Mouse (Mus musculus): ENCODE results near the gene Capn15. TPM values are rescaled to one million over a fixed set of nuclear protein-coding genes. Genes with fewer than 3 reads are reported as not detected.

The Capn15 gene
- total RNA-seq (2022): 10 to 100 TPM; 20.1 to 34.6 (median 24.9) TPM

DNA sequence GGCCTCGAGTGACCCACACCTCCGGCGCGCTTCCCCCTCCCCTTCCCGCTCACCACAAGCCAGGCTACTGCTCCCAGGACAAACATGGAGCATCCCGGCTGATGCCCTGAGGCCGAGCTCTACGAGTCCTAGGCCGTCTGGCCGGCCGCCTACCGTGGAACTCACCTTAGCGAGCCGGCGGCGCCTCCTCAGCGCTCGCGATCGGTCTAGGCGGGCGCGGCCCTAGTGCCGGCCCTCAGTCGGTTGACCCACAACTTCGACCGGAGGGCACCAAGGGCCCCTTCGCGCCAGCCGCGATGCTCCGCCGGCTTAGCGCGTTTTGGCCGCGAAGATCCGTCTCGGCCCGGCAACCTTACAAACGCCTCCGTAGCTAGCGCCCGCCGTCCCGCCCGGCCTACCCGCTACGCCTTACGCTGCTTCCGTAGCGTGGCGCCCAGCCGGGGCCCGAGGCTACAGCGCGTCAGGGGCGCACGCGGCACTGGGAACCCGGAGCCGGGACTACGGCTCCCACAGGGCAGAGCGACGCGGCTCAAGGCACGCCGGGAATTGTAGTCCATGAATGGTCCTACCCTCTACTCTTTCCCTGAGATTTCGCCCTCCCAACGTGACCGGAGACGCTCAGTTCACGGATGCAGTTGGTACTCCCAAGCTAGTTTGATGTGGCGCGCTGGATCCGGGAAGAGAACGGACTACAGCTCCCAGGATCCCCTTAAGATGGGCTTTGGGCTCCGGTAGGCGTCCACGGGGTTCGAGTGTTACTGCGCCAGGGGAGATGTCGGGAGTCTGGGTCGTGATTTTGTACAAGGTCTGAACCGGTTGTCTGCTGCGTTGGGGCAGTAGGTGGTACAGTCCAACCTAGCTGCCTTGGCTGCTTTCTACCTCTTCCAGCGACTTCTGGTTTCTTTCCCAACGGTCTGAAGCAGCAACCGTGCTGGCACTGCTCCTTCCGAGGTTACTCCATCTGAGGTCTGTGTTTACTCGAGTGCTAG is at the start of gene Capn15:
TSS of gene Capn15 (minus strand) at position 491 of the 989 bp plus-strand sequence.
- peak; percentile 95 for DNase-seq

GRCm38 (mm10) chr17:26032037-26032436 is 46.4 kb upstream of the Capn15 start:
- no peak for DNase-seq

GRCm38 (mm10) chr17:26031583-26031982 is 46.0 kb upstream of the Capn15 start:
- DNase-seq: no peak

GRCm38 (mm10) chr17:26028261-26028660 is 42.7 kb upstream of the Capn15 start:
- no peak for DNase-seq

GRCm38 (mm10) chr17:26024674-26025073 is 39.1 kb upstream of the Capn15 start:
- no peak for DNase-seq

DNA sequence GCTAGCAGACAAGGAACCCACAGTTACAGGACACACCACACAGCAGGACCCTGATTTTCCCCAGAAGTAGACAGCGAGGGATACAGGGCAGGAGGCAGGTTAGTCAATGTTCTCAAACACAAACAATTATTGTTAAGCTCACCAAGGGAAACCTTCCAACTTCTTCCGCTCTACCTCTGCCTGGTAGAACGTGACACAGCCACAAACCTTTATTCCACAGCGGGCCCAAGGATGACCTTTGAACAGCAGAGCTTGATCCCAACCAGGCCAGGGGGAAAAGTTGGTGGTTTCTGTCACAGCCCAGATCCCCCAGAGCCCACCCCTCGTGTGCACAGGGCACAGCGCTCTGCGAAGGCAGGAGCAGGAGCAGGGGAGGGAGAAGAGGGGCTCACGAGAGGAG is 38.4 kb upstream of the Capn15 start:
- no peak for DNase-seq

GRCm38 (mm10) chr17:26023181-26023580 is 37.6 kb upstream of the Capn15 start:
- no peak for DNase-seq

GRCm38 (mm10) chr17:26021728-26022341 is 36.2 kb upstream of the Capn15 start:
- no peak for DNase-seq

GRCm38 (mm10) chr17:26020848-26021347 is 35.3 kb upstream of the Capn15 start:
- no peak for DNase-seq

GRCm38 (mm10) chr17:26018388-26018787 is 32.8 kb upstream of the Capn15 start:
- no peak for DNase-seq

GRCm38 (mm10) chr17:26017949-26018348 is 32.4 kb upstream of the Capn15 start:
- no peak for DNase-seq

- no peak for DNase-seq
Observed at GRCm38 (mm10) chr17:26017021-26017420, 31.4 kb upstream of the Capn15 start.

- no peak for DNase-seq
Observed at GRCm38 (mm10) chr17:26013711-26014110, 28.1 kb upstream of the Capn15 start.

- peak; percentile 68 for DNase-seq
Observed at GRCm38 (mm10) chr17:26011841-26012460, 26.4 kb upstream of the Capn15 start.

DNA sequence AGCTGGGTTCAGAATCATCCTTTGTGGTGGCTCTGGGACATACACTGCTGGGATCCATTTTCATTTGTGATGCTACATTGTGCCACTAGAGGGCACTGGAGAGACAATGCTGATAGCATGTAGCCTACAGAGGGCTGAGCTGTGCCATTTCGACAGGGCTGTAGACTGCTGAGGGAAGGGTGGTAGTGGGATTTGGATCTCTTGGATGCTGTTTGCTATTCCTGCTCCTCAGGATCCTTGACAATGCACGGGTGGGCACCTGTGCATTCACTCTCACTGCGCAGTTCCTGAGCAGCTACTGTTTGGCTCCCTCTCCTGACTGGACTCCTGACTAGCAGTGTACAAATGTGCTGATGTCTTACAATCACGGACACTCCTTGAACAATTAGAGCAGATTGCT is 23.9 kb upstream of the Capn15 start:
- peak; percentile 54 for DNase-seq

- no peak for DNase-seq
Observed at GRCm38 (mm10) chr17:26008787-26009186, 23.2 kb upstream of the Capn15 start.

DNA sequence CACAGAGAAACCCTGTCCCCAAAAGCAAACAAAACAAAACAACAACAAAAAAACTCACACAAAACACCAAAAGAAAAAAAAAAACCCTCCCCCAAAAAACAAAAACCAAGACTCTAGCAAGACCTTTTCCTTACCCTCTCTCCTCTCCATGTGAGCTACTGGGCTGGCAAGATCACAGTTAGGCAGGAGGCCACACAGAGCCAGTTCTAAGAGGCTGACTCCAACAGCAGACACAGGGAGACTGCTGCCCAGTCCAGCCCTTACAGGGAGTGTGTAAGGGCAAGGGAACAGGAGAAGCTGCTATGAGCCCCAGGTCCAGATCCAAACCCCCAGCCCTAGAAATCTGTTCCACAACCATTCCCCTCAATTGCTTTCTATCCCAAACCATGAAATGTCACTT is 22.7 kb upstream of the Capn15 start:
- DNase-seq: no peak

- no peak for DNase-seq
Observed at GRCm38 (mm10) chr17:26007646-26008045, 22.1 kb upstream of the Capn15 start.

- no peak for DNase-seq
Observed at GRCm38 (mm10) chr17:26005731-26006450, 20.3 kb upstream of the Capn15 start.

- DNase-seq: no peak
Observed at GRCm38 (mm10) chr17:26004711-26005110, 19.1 kb upstream of the Capn15 start.

DNA sequence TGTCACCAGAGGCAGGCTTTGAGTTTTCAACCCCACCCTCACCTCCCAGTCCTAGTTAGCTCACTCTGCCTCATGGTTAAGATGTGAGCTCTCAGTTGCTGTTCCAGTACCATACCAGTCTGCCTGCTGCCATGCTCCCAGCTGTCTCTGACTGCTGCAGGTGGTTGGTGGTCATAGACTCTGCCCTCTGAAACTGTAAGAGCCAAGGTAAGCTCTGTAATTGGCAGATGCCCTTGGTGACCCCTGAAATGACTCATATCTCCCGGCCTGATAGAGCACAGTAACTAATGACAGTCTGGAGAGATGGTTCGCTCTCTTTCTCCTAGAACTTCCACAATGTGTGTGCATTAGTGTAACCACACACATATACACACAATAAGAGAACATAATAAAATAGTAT is 18.3 kb upstream of the Capn15 start:
- no peak for DNase-seq

DNA sequence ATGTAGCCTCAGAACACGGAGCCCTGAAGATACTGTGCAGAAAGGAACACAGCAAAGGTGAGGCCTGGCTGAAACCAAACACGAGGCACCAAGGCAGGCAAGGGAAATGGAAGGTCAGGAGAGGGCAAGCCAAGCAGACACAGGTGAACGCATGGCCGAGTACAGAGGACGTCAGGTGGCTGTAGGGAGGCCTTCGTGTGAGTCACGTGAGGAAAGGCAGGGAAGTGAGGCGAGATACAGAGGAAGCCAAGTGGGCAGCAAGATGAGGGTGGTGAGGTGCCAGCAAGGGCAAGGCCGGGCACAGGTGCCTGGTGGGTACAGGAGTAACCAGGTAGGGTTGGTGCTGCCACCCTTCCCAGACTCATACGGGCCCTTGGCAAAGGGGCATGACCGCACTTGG is 12.8 kb upstream of the Capn15 start:
- no peak for DNase-seq

Measured in adrenal gland, adult 8-10 months (tissue).